Mouse (Mus musculus) MEL (cell line): ENCODE data around the gene Zmat5. TPM values are rescaled to one million over a fixed set of nuclear protein-coding genes. Genes with fewer than 3 reads are reported as not detected.

ENCODE experiments used
- DNase-seq: peaks from one replicate; pipeline ENCODE4 v3.0.0; 2011; ENCODE audit warnings: low read depth, low spot score
- H3K27ac ChIP-seq: 2 replicates; pipeline ENCODE4 v1.5.1; 2012; ENCODE audit warnings: low read depth, mild to moderate bottlenecking, control low read depth, low read length, moderate library complexity; ENCODE audit not compliant: control insufficient read depth
- H3K27me3 ChIP-seq, 2 experiments: fragments of 150-350 bp in 1 of 2; sonication (generic) in 1 of 2; 2 replicates each; pipeline ENCODE4 v1.6.1; 2012; ENCODE audit warnings: low read length in 2 of 2, mild to moderate bottlenecking in 2 of 2, improper control_type of control experiment in 1 of 2, moderate library complexity in 1 of 2; ENCODE audit not compliant: insufficient read depth in 2 of 2, control insufficient read depth in 1 of 2
- H3K36me3 ChIP-seq, 2 experiments: 2 replicates each; pipeline ENCODE4 v1.6.1; 2012 to 2014; ENCODE audit warnings: low read length in 2 of 2, improper control_type of control experiment in 1 of 2, inconsistent platforms in 1 of 2, mild to moderate bottlenecking in 1 of 2; ENCODE audit not compliant: insufficient read depth in 2 of 2, control insufficient read depth in 1 of 2
- H3K4me1 ChIP-seq, 2 experiments: fragments of 150-350 bp in 1 of 2; sonication (generic) in 1 of 2; 2 replicates each; pipeline ENCODE4 v1.6.1; 2012; ENCODE audit warnings: low read length in 2 of 2, improper control_type of control experiment in 1 of 2, mild to moderate bottlenecking in 1 of 2; ENCODE audit not compliant: insufficient read depth in 2 of 2, control insufficient read depth in 1 of 2
- H3K4me3 ChIP-seq, 2 experiments: fragments of 150-350 bp in 1 of 2; sonication (generic) in 1 of 2; 2 replicates each; pipeline ENCODE4 v1.5.1; 2012; ENCODE audit warnings: low read depth in 2 of 2, low read length in 2 of 2, mild to moderate bottlenecking in 2 of 2, moderate library complexity in 2 of 2, control low read depth in 1 of 2, improper control_type of control experiment in 1 of 2; ENCODE audit not compliant: control insufficient read depth in 1 of 2, insufficient read depth in 1 of 2
- H3K79me2 ChIP-seq: 2 replicates; pipeline ENCODE4 v1.6.1; 2012; ENCODE audit warnings: mild to moderate bottlenecking, low read length, moderate library complexity; ENCODE audit not compliant: control insufficient read depth, poor library complexity, insufficient read depth
- H3K9ac ChIP-seq: 2 replicates; pipeline ENCODE4 v1.6.1; 2012; ENCODE audit warnings: low read depth, mild to moderate bottlenecking, control low read depth, low read length, moderate library complexity; ENCODE audit not compliant: control insufficient read depth, poor library complexity, severe bottlenecking
- H3K9me3 ChIP-seq: fragments of 150-350 bp; sonication (generic); replicated peaks from 2 replicates; pipeline ENCODE4 v1.6.1; 2012; ENCODE audit warnings: mild to moderate bottlenecking, low read length, improper control_type of control experiment, moderate library complexity; ENCODE audit not compliant: insufficient read depth
- CHD1 ChIP-seq: IDR thresholded peaks from 2 replicates; pipeline ENCODE4 v1.6.1; 2012; ENCODE audit warnings: low read depth, mild to moderate bottlenecking, inconsistent platforms, low read length, improper control_type of control experiment
- CTCF ChIP-seq, 3 experiments: IDR thresholded peaks in 2 of 3; conservative IDR thresholded peaks in 1 of 3; 2 replicates each; pipeline ENCODE4 v1.5.1; 2011 to 2012; ENCODE audit warnings: low read length in 3 of 3, low read depth in 2 of 3, mild to moderate bottlenecking in 2 of 3, improper control_type of control experiment in 1 of 3, inconsistent platforms in 1 of 3, mixed read lengths in 1 of 3, moderate library complexity in 1 of 3; ENCODE audit not compliant: control insufficient read depth in 1 of 3, insufficient read depth in 1 of 3, poor library complexity in 1 of 3, severe bottlenecking in 1 of 3
- ELF1 ChIP-seq: IDR thresholded peaks from 2 replicates; pipeline ENCODE4 v1.6.1; 2014; ENCODE audit warnings: low read depth, mild to moderate bottlenecking, inconsistent platforms, low read length, improper control_type of control experiment, moderate library complexity
- EP300 ChIP-seq, 2 experiments: IDR thresholded peaks; 2 replicates each; pipeline ENCODE4 v1.6.1; 2011; ENCODE audit warnings: improper control_type of control experiment in 2 of 2, low read length in 2 of 2, low read depth in 1 of 2, mild to moderate bottlenecking in 1 of 2
- GABPA ChIP-seq: IDR thresholded peaks from 2 replicates; pipeline ENCODE4 v1.6.1; 2012; ENCODE audit warnings: low read depth, mild to moderate bottlenecking, inconsistent platforms, low read length, improper control_type of control experiment, moderate library complexity
- MEF2A ChIP-seq: IDR thresholded peaks from 2 replicates; pipeline ENCODE4 v1.6.1; 2014; ENCODE audit warnings: low read depth, mild to moderate bottlenecking, inconsistent platforms, low read length, improper control_type of control experiment; ENCODE audit not compliant: poor library complexity, insufficient replicate concordance, severe bottlenecking; ENCODE audit errors: extremely low read depth
- MYC ChIP-seq: IDR thresholded peaks from 2 replicates; pipeline ENCODE4 v1.6.1; 2011; ENCODE audit warnings: low read depth, mild to moderate bottlenecking, low read length, improper control_type of control experiment, moderate library complexity
- NELFE ChIP-seq: IDR thresholded peaks from 2 replicates; pipeline ENCODE4 v1.6.1; 2011; ENCODE audit warnings: low read depth, low read length, improper control_type of control experiment
- POLR2A ChIP-seq, 2 experiments: IDR thresholded peaks; 2 replicates each; pipeline ENCODE4 v1.6.1; 2011 to 2012; ENCODE audit warnings: low read length in 2 of 2, mild to moderate bottlenecking in 2 of 2, control low read depth in 1 of 2, improper control_type of control experiment in 1 of 2, low read depth in 1 of 2, moderate library complexity in 1 of 2; ENCODE audit not compliant: control insufficient read depth in 1 of 2, insufficient read depth in 1 of 2, poor library complexity in 1 of 2
- POLR2AphosphoS5 ChIP-seq: IDR thresholded peaks from 2 replicates; pipeline ENCODE4 v1.6.1; 2012; ENCODE audit warnings: low read depth, borderline replicate concordance, mild to moderate bottlenecking, inconsistent platforms, low read length, moderate library complexity, mixed read lengths
- RAD21 ChIP-seq: IDR thresholded peaks from 2 replicates; pipeline ENCODE4 v1.6.1; 2011; ENCODE audit warnings: mild to moderate bottlenecking, low read depth, low read length, improper control_type of control experiment
- RCOR1 ChIP-seq: IDR thresholded peaks from 2 replicates; pipeline ENCODE4 v1.6.1; 2012; ENCODE audit warnings: low read depth, mild to moderate bottlenecking, inconsistent platforms, low read length, improper control_type of control experiment
- SIN3A ChIP-seq: IDR thresholded peaks from 2 replicates; pipeline ENCODE4 v1.6.1; 2012; ENCODE audit warnings: low read length, improper control_type of control experiment, inconsistent platforms
- TAL1 ChIP-seq: IDR thresholded peaks from 2 replicates; pipeline ENCODE4 v1.6.1; 2012; ENCODE audit warnings: mild to moderate bottlenecking, inconsistent platforms, low read length, moderate library complexity, mixed read lengths
- TBP ChIP-seq: IDR thresholded peaks from 2 replicates; pipeline ENCODE4 v1.8.0; 2011; ENCODE audit warnings: low read depth, low read length, improper control_type of control experiment
- TCF12 ChIP-seq: IDR thresholded peaks from 2 replicates; pipeline ENCODE4 v1.6.1; 2014; ENCODE audit warnings: low read depth, mild to moderate bottlenecking, inconsistent platforms, low read length, improper control_type of control experiment, moderate library complexity
- USF1 ChIP-seq: IDR thresholded peaks from 2 replicates; pipeline ENCODE4 v1.6.1; 2014; ENCODE audit warnings: low read depth, mild to moderate bottlenecking, inconsistent platforms, low read length, improper control_type of control experiment, moderate library complexity
- USF2 ChIP-seq, 2 experiments: IDR thresholded peaks; 2 replicates each; pipeline ENCODE4 v1.6.1; 2011 to 2012; ENCODE audit warnings: improper control_type of control experiment in 2 of 2, low read length in 2 of 2, borderline replicate concordance in 1 of 2, inconsistent platforms in 1 of 2, low read depth in 1 of 2, mild to moderate bottlenecking in 1 of 2; ENCODE audit not compliant: insufficient read depth in 1 of 2
- ZC3H11A ChIP-seq: IDR thresholded peaks from 2 replicates; pipeline ENCODE4 v1.6.1; 2012; ENCODE audit warnings: low read depth, mild to moderate bottlenecking, inconsistent platforms, low read length, improper control_type of control experiment
- polyA plus RNA-seq, 2 experiments: library from polyadenylated mRNA; stranded (reverse) in 1 of 2; unstranded in 1 of 2; fragments of >175 nt in 1 of 2; fragments of >200 nt in 1 of 2; gene quantifications; 2 replicates each; pipeline versions ENCODE4 v1.2.1 to v1.2.4; 2012; ENCODE audit warnings: low replicate concordance in 2 of 2, low read depth in 1 of 2; ENCODE audit not compliant: insufficient read length in 2 of 2, insufficient read depth in 1 of 2, missing spikeins in 1 of 2
- total RNA-seq: library from RNA; depleted of rRNA; stranded (reverse); fragments of 300-350 nt; gene quantifications from 2 replicates; pipeline ENCODE4 v1.2.3, GENCODE M21; 2012

Zmat5 gene
- total and polyA plus RNA-seq, 3 experiments = 36.9 to 39.3 TPM; not detected in 1

DNA sequence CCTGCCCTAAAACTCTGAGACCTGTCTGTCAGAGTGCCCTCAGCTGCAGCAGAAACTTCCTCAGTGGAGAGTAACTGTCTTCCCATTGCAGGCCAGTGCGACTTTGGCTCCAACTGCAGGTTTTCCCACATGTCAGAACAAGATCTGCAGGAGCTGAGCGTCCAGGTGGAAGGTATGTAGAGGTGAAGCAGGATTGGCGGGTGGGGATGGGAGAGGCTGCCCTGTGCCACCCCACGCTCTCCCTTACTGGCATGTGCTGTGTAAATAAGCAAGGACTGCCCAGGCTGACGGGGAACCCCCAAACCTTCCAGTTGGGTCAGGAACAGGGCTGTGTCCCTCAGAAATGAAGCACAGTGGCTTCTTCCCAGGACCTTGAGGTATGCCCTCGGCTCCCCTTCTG, 25.6 kb downstream of the Zmat5 start:
- Histone ChIP-seq H3K4me1 (peaks cover 0 to 11% of the 10 kb centered on the region in 2 experiments; a peak in 3 of 4 replicates), H3K79me2 (no peaks in the 10 kb centered on the region), H3K9ac (peak overlapping the region; percentile 27), H3K4me3 (no peak overlapping the region), H3K27me3 (no peaks in the 10 kb centered on the region), H3K36me3 (peaks cover 0 to 3% of the 10 kb centered on the region in 2 experiments; a peak in 2 of 4 replicates), H3K9me3 (no peaks in the 10 kb centered on the region), H3K27ac (no peak overlapping the region)
- DNase-seq = no peak
- no peak for TF ChIP-seq POLR2AphosphoS5
- no peak for TF ChIP-seq EP300 (IDR thresholded peaks at IDR 0.05; ENCODE audit: low read depth in 1 of 2, low read length in 2 of 2)
- TF ChIP-seq TBP = no peak
- TF ChIP-seq RAD21 = no peak

DNA sequence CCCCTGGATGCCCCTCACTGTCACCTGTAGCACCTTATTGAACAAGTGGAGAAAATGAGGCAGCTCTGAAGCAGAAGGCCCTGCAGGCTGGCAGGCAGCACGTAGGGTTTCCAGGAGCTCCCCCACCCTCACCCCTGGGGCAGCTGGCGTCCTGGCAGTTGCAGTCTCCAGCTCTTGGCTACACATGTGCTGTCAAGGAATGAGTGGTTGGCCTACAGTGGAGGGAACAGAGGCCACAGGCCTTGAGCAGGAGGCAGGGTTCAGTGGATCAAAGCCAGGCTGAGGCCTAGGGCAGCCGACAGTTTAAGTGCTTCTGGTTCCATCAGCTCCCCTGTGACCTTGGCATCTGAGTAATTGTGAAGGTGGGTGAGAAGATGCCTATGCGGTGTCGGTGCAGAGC, 26.4 kb downstream of the Zmat5 start:
- Histone ChIP-seq H3K4me3 (no peak overlapping the region), H3K9ac (no peak overlapping the region), H3K27me3 (no peaks in the 10 kb centered on the region), H3K27ac (no peak overlapping the region), H3K4me1 (peaks cover 0 to 11% of the 10 kb centered on the region in 2 experiments; a peak in 3 of 4 replicates), H3K36me3 (peaks cover 0 to 3% of the 10 kb centered on the region in 2 experiments; a peak in 2 of 4 replicates), H3K9me3 (no peaks in the 10 kb centered on the region), H3K79me2 (no peaks in the 10 kb centered on the region)
- no peak for DNase-seq
- TF ChIP-seq TCF12 (no peak), NELFE (no peak), GABPA (no peak), POLR2A (IDR thresholded peaks at IDR 0.05; ENCODE audit: control insufficient read depth in 1 of 2, insufficient read depth in 1 of 2, low read depth in 1 of 2, low read length in 2 of 2, poor library complexity in 1 of 2) (no peak), USF2 (IDR thresholded peaks at IDR 0.05; ENCODE audit: borderline replicate concordance in 1 of 2, insufficient read depth in 1 of 2, low read depth in 1 of 2, low read length in 2 of 2) (no peak), RCOR1 (no peak), MYC (no peak), ELF1 (no peak), CHD1 (no peak), MEF2A (no peak), SIN3A (no peak), USF1 (no peak), CTCF (IDR thresholded peaks at IDR 0.05 in 2 of 3, conservative IDR thresholded peaks at IDR 0.05 in 1 of 3; ENCODE audit: control insufficient read depth in 1 of 3, insufficient read depth in 1 of 3, low read depth in 2 of 3, low read length in 3 of 3, poor library complexity in 1 of 3, severe bottlenecking in 1 of 3) (no peak), TAL1 (no peak), ZC3H11A (no peak)
